Comparison of ENCODE assay signal across 27 mouse cellular contexts in genomic region chr15:10593094-10593493, GRCm38 (mm10). TPM values are rescaled to one million over a fixed set of nuclear protein-coding genes. Genes with fewer than 3 reads are reported as not detected.
A peak's percentile ranks its signal among the peaks of the same experiment; 100 is the strongest.
DNase-seq lines count a peak whose midpoint lies in the region; ATAC-seq and TF ChIP-seq lines count a peak whose summit lies in the region.
"Had no signal": no experiment of that assay in that cellular context is flagged by ENCODE, and none has a peak within 500 bp of the region (broad histone marks: within the 10 kb centered on the region; RNA-seq: fewer than 3 reads in every experiment).

No protein-coding gene starts in this region.

- H3K4me3 ChIP-seq in lung, postnatal 0 days (ENCODE audit: low read depth, low read length), result no peak overlapping the region
- H3K4me3 ChIP-seq in C2C12 (ENCODE audit: insufficient read depth, poor library complexity, severe bottlenecking), result no peak overlapping the region
- no peak overlapping the region for H3K4me3 ChIP-seq in embryonic facial prominence, embryonic 14.5 days (ENCODE audit: low read depth, low read length)
- H3K4me3 ChIP-seq: forebrain, embryonic 13.5 days; hindbrain, embryonic 12.5 days had no signal

- no peaks in the 10 kb centered on the region for H3K27me3 ChIP-seq in lung, postnatal 0 days (replicated peaks; ENCODE audit: insufficient read depth, low read length)
- H3K27me3 ChIP-seq in C2C12 (ENCODE audit: control insufficient read depth, insufficient read depth, insufficient read length), result no peaks in the 10 kb centered on the region
- H3K27me3 ChIP-seq in embryonic facial prominence, embryonic 14.5 days (replicated peaks; ENCODE audit: control insufficient read depth, insufficient read depth, low read length), result no peaks in the 10 kb centered on the region
- H3K27me3 ChIP-seq: CH12.LX; forebrain, embryonic 13.5 days; hindbrain, embryonic 12.5 days had no signal

- no peak overlapping the region for H3K27ac ChIP-seq in lung, postnatal 0 days (ENCODE audit: low read length)
- H3K27ac ChIP-seq in embryonic facial prominence, embryonic 14.5 days (replicated peaks; ENCODE audit: low read depth, low read length), result peak overlapping the region; percentile 39
- H3K27ac ChIP-seq: forebrain, embryonic 13.5 days; hindbrain, embryonic 12.5 days; hindbrain, postnatal 0 days had no signal

- H3ac ChIP-seq in C2C12 (ENCODE audit: control insufficient read depth, insufficient read length, low read depth), result no peak overlapping the region

- no peaks in the 10 kb centered on the region for H3K79me3 ChIP-seq in C2C12 (ENCODE audit: low read depth)

- no peak overlapping the region for H3K9ac ChIP-seq in lung, postnatal 0 days (replicated peaks; ENCODE audit: low read depth)
- H3K9ac ChIP-seq in embryonic facial prominence, embryonic 14.5 days (ENCODE audit: low read depth, low read length), result no peak overlapping the region
- H3K9ac ChIP-seq: forebrain, embryonic 13.5 days; forebrain, postnatal 0 days; hindbrain, embryonic 12.5 days had no signal

- no peak for TF ChIP-seq EP300 in lung, postnatal 0 days (IDR thresholded peaks at IDR 0.05)

- no peaks in the 10 kb centered on the region for H3K79me2 ChIP-seq in C2C12 (ENCODE audit: control insufficient read depth, insufficient read depth)

- ATAC-seq in lung, postnatal 0 days, result 0 out of 2 replicates have a peak, but pooled peaks have one; percentile 35
- no peak for ATAC-seq in embryonic facial prominence, embryonic 14.5 days (ENCODE audit: low read depth)
- ATAC-seq in megakaryocyte progenitor cell, adult 5-6 weeks (replicated peaks; ENCODE audit: poor library complexity), result peak; percentile 63
- ATAC-seq: forebrain, embryonic 13.5 days; forebrain, postnatal 0 days; hindbrain, postnatal 0 days had no signal

- TF ChIP-seq CTCF in lung, postnatal 0 days (IDR thresholded peaks at IDR 0.05), result no peak
- TF ChIP-seq CTCF in C2C12 (IDR thresholded peaks at IDR 0.05; ENCODE audit: control insufficient read depth, insufficient read depth, insufficient read length), result no peak

- peak; percentile 59 for DNase-seq in lung, postnatal 0 days (ENCODE audit: low spot score)
- no peak for DNase-seq in lung, postnatal 25 days (ENCODE audit: low spot score)
- no peak for DNase-seq in embryonic facial prominence, embryonic 14.5 days (ENCODE audit: low spot score)
- no peak for DNase-seq in thymus, postnatal 14 days
- DNase-seq in embryo, embryonic 11 days, result no peak
- DNase-seq in spleen, adult 18-20 months, result no peak
- DNase-seq: adrenal gland, postnatal 10 days; cerebellum, adult 11 months; cerebellum, adult 8-10 months; cerebellum, postnatal 25 days; forebrain, postnatal 0 days; gastrocnemius, postnatal 25 days; heart, adult 11 months; heart, postnatal 10 days; heart, postnatal 4 days had no signal

- peaks cover 5% of the 10 kb centered on the region; the same call in 1 of the 2 replicates for H3K36me3 ChIP-seq in lung, postnatal 0 days (ENCODE audit: insufficient read depth, low read length)
- H3K36me3 ChIP-seq in C2C12 (ENCODE audit: control insufficient read depth, insufficient read depth), result peaks cover 89% of the 10 kb centered on the region
- peaks cover 21% of the 10 kb centered on the region for H3K36me3 ChIP-seq in embryonic facial prominence, embryonic 14.5 days (ENCODE audit: control insufficient read depth, insufficient read depth, low read length)

- H3K4me1 ChIP-seq in lung, postnatal 0 days (ENCODE audit: insufficient read depth, low read depth, low read length), result peaks cover 2% of the 10 kb centered on the region; the same call in 1 of the 2 replicates
- peaks cover 27% of the 10 kb centered on the region for H3K4me1 ChIP-seq in embryonic facial prominence, embryonic 14.5 days (ENCODE audit: control insufficient read depth, insufficient read depth, low read length)

- H3K4me2 ChIP-seq in lung, postnatal 0 days (replicated peaks; ENCODE audit: low read depth, low read length), result no peak overlapping the region
- H3K4me2 ChIP-seq in embryonic facial prominence, embryonic 14.5 days (ENCODE audit: low read depth, low read length), result no peak overlapping the region
- H3K4me2 ChIP-seq: forebrain, embryonic 13.5 days; hindbrain, embryonic 12.5 days had no signal

- no peaks in the 10 kb centered on the region for H3K9me3 ChIP-seq in lung, postnatal 0 days (ENCODE audit: low read length)
- H3K9me3 ChIP-seq in embryonic facial prominence, embryonic 14.5 days (ENCODE audit: control insufficient read depth, low read length), result no peaks in the 10 kb centered on the region
- H3K9me3 ChIP-seq: forebrain, embryonic 13.5 days; hindbrain, embryonic 12.5 days had no signal

- WGBS in lung, postnatal 0 days, result 45% methylated on average over 6 of the region's 6 CpGs
- WGBS in embryonic facial prominence, embryonic 14.5 days, result 80% methylated on average over 6 of the region's 6 CpGs

TF ChIP-seq in C2C12, 6 proteins besides CTCF, POLR2A, EP300 and RAD21:
- TF ChIP-seq CEBPB (IDR thresholded peaks at IDR 0.05; ENCODE audit: low read depth) (peak; percentile 63), MYOG (IDR thresholded peaks at IDR 0.05; ENCODE audit: control insufficient read depth, extremely low read depth, insufficient read length) (no peak)

RNA-seq across cellular contexts. Expression of gene Ttc23l, which starts 34.6 kb away (rescaled TPM):
- not detected in 2 replicates for polyA plus RNA-seq in lung, postnatal 0 days (2015; fragmentation: Nextera tagmentation; extraction: Ambion mirVana)
- not detected for polyA plus RNA-seq in C2C12 (2012; fragmentation: generic; extraction: Trizol)
- polyA plus RNA-seq in embryonic facial prominence, embryonic 14.5 days (2014; fragmentation: Nextera tagmentation; extraction: Ambion mirVana), result 0.08 and 0.13 TPM in 2 replicates
- total RNA-seq in megakaryocyte progenitor cell, adult 5-6 weeks (2015), result not detected in 2 replicates
- not detected in 2 replicates for total RNA-seq in megakaryocyte progenitor cell, adult 5-6 weeks (2017)
- total RNA-seq: adrenal gland, postnatal 10 days; adrenal gland, postnatal 4 days; forebrain, postnatal 0 days; gastrocnemius, adult 18-20 months; gastrocnemius, postnatal 25 days; heart, postnatal 10 days; heart, postnatal 4 days; hindbrain, postnatal 0 days had no signal
- polyA plus RNA-seq: brain, embryonic 14.5 days; cortical plate, adult 2 months; forebrain, embryonic 13.5 days; forebrain, postnatal 0 days; heart, embryonic 14.5 days; hindbrain, embryonic 12.5 days; hindbrain, postnatal 0 days; intestine, embryonic 14.5 days had no signal
